Mouse (Mus musculus) left cerebral cortex, adult 18-20 months (tissue): ENCODE measurements around the gene Prss32. TPM values are rescaled to one million over a fixed set of nuclear protein-coding genes. Genes with fewer than 3 reads are reported as not detected.
A peak's percentile ranks its signal among the peaks of the same experiment; 100 is the strongest.

Experiments used
- DNase-seq, 2 experiments: peaks; one replicate each; pipeline ENCODE4 v3.0.0; 2021 to 2022; ENCODE audit warnings: low spot score in 2 of 2, mixed read lengths in 1 of 2
- long read RNA-seq, 2 experiments: library from polyadenylated mRNA; stranded (forward); transcript quantifications; one replicate each; pipeline ENCODE4 v2.0.0; 2021
- total RNA-seq, 2 experiments: library from RNA; stranded (reverse); gene quantifications; 2 replicates each; pipeline ENCODE4 v1.2.3; 2021

Gene Prss32
- not detected for total RNA-seq
- long read RNA-seq, experiment 1, result 0 reads
- long read RNA-seq, experiment 2, result 0 reads

DNA sequence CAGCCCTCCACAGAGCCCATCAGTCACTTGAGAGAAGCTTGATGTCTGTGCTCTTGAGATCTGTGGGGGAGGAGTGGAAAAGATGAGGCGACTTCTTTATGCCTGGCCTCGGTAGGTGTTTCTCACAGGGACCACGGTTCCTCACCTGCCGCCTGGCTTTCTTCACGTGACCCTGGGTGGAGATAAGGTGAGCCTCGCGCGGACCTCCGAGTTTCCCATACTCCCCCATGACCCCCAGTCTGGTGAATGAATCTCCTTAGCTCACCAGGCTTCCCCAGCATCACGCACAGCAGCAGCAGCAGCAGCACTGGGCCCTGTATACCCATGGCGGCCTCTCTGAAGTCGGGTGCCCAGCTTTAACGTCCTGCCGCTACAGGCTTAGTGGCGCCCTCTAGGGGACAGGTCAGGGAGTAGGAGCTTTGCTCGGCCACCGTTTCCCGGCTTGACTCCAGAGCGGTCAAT lies at the start of gene Prss32, which contains the start of gene Prss41:
Gene Prss32, plus strand, starts transcription at position 44 of the 462 bp plus-strand sequence.
Gene Prss41, minus strand, starts transcription at position 361 of the 462 bp plus-strand sequence.
- peak in 1 of 2 experiments; percentile 34 for DNase-seq

DNA sequence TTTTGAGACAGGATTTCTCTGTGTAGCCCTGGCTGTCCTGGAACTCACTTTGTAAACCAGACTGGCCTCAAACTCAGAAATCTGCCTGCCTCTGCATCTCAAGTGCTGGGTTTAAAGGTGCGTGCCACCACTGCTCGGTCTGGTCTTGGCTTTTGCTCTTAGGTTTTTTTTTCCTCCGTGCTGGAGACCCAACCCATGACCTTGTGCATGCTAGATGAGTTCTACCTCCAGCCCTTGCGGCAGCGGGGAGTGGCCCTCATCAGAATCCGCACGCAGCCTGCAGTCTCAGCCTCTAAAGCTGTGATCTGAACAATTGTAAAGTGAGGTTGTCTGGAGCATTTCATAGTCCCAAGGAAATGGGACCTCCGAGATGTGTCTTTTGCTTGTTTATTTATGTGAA lies 48.3 kb upstream of the Prss32 start:
- no peak for DNase-seq

- no peak for DNase-seq
Measured at GRCm38 (mm10) chr17:23797316-23797715, 46.3 kb upstream of the Prss32 start.

GRCm38 (mm10) chr17:23801627-23802026 lies 42.0 kb upstream of the Prss32 start:
- no peak for DNase-seq

DNA sequence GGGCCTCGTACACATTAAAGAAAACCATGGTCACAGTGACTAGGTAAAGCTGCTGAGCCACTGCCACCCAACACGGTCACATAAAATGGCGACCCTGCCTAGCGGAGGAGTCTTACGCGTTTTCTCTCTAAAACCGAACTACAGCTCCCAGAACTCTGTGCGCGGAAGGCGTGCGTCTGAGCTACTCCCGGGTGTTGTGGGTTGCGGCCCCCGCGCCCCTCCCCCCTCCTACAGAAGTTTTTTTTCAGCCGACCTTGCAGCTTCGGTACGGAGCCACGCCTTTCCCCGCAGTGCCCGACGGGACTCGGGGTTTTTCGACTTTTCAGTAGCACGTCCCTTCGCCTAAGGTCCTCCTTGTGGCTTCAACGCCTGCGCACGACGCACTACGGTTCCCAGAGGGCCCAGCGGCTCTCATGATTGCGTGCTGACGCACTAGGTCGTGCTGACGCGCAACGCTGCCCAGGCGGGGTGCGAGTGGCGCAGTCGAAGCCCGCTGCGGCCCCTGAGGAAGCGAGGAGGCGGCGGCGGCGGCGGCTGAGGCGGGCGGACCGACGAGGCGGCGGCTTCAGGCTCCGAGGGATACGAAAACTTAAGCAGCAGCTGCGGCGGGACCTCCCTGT lies 40.8 kb upstream of the Prss32 start:
- peak; percentile 98 to 99 for DNase-seq

DNA sequence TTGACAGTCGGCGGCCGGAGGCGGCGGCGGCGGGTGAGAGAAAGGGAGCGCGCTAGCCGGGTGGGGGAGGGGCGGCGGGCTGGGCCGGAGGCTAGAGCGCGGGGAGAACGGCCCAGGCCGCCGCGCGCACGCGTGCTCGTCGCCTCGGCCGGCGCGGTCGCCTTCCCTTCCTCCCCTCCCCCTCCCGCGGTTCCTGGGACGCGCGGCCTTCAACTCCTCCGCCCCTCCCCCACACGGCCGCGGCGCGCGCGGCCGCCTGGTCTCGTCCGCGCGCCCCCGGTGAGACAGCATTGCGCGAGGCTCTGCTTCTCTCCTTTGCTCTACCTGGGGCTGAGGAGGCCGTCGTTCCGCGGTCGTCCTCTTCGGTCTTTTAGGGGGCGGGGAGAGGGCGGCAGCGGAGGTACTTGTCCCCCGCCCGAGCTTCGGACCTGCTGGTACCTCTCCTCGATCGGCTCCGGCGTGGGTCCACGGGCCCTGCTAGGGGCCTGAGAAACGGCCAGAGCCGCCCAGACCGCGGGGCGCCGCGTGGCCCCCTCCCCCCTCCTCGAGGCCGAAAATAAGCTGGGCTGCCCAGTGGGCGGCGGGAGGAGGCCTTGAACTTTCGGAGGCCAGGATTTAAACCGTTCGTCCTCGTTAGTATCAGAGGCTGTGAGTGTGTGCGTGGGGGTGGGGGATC lies 40.2 kb upstream of the Prss32 start:
- peak; percentile 68 to 71 for DNase-seq

GRCm38 (mm10) chr17:23804426-23805085 lies 39.1 kb upstream of the Prss32 start:
- DNase-seq, result no peak

DNA sequence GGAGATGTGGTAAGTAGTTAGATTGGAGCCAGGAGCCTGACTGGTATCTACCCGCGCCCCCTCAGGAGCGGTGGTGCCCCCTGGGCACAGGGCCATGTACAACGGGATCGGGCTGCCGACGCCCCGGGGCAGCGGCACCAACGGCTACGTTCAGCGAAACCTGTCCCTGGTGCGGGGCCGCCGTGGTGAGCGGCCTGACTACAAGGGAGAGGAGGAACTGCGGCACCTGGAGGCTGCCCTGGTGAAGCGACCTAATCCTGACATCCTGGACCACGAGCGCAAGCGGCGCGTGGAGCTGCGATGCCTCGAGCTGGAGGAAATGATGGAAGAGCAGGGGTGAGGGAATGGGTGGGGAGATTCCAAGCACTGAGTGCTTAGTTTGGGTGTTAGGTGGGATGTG lies 36.8 kb upstream of the Prss32 start:
- DNase-seq, result peak in 1 of 2 experiments; percentile 34

GRCm38 (mm10) chr17:23807918-23808317 lies 35.7 kb upstream of the Prss32 start:
- no peak for DNase-seq

DNA sequence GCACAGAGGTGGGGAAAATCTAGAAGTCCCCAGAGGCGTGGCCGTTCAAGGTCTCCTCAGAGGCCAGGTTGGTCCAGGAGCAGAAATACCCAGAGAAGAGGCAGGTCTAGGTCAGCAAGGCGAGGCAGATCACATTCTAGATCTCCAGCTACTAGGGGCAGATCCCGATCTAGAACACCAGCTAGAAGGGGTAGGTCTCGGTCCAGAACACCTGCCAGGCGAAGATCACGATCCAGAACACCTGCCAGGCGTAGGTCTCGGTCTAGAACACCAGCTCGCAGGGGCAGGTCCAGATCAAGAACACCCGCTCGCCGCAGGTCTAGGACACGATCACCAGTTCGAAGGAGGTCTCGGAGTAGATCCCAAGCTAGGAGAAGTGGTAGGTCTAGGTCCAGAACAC lies 28.0 kb upstream of the Prss32 start:
- no peak for DNase-seq

- no peak for DNase-seq
Measured at GRCm38 (mm10) chr17:23818579-23818978, 25.1 kb upstream of the Prss32 start.

- DNase-seq, result no peak
Measured at GRCm38 (mm10) chr17:23819235-23819634, 24.4 kb upstream of the Prss32 start.

GRCm38 (mm10) chr17:23820731-23821130 lies 22.9 kb upstream of the Prss32 start:
- no peak for DNase-seq

DNA sequence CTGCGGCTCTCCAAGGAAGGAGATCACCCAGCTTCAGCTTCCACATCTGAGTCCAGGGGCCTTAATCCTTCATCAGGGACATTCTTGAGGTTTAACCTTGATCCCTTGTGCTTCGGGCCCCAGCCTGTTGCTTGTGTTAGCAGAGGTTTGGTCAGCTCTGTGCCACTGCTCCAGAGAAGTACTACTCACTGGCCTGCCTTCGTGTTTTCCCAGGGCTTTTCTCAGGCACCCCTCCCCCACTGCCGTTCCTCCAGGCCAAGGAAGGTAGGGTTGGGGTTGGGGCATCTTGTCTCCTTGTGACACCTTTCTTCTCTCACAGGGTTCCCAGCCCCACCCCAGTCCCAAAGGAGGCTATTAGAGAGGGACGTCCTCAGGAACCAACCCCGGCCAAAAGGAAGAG lies 21.6 kb upstream of the Prss32 start:
- no peak for DNase-seq

GRCm38 (mm10) chr17:23823018-23823417 lies 20.6 kb upstream of the Prss32 start:
- DNase-seq, result no peak

DNA sequence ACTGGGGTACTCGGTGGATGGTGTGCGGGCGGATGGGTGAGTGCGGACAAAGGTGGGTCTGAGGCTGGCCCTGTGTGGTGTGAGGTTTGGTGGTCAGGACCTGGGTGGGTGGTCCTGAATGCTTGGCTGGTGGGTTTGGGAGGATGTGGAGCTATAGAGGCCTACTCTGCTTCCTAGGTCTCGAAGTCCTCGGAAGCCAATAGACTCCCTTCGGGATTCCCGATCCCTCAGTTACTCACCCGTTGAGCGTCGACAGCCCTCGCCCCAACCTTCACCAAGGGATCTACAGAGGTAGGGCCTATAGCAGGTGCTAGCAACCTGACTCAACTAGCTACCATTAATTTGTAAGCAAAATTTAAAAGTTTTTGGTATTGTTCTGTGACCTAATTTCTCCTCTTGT lies 20.0 kb upstream of the Prss32 start:
- no peak for DNase-seq

DNA sequence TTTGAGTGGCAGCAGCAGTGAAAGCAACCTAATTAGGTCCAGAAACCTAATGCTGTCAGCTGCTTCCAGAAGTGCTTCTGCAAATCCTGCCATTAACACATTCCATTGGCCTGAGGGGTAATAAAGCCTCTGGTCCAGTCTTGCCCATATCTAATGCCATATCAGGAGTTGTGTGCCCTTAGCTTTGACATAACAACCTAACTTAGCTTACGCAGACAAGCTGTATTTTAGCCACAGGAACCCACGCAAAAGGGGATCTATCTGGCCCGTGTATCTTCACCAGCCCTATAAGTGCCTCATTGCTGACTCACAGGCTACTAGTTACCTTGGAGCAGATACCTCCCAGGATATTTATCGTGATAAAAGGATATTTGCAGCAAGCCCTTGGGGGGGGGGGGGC lies 18.1 kb upstream of the Prss32 start:
- DNase-seq, result no peak

DNA sequence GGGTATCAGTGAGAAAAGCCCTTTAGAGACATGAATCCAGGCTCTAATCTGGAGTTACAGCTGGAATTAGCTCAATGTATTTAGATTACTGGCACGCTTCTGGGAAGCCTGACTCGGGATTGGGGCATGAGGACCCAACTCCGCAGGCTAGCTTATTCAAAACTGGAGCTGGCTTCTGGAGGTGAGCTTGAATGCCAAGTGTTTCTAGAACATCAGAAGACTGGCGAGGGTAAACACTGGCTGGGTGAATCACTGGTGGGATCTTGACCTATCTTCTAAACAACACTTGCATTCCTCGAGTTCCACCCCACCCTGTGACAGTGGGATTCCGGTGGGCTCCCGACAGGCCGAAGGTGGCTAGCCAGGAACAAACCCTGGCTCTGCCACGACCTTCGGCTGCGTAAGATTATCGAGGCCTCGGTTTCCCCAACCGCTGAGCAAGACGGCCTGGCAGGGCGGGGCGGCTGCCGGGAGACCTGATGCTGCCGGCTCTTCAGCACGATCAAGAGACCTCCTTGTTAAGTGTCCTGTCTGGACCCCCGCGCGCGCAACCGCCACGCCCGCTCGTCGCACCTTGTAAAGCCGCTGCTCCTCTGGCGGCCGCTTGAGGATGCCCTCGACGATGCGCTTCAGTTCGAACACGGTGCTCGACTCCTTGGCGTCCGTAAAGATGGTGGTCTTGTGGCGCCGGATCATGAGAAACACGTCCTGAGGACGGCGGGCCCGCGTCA lies 15.2 kb upstream of the Prss32 start:
- peak; percentile 50 to 54 for DNase-seq

- DNase-seq, result peak; percentile 81 to 86
Measured at GRCm38 (mm10) chr17:23829064-23829619, 14.5 kb upstream of the Prss32 start, which contains the start of gene Elob. Gene Elob (minus strand): TSS chr17:23829136.

DNA sequence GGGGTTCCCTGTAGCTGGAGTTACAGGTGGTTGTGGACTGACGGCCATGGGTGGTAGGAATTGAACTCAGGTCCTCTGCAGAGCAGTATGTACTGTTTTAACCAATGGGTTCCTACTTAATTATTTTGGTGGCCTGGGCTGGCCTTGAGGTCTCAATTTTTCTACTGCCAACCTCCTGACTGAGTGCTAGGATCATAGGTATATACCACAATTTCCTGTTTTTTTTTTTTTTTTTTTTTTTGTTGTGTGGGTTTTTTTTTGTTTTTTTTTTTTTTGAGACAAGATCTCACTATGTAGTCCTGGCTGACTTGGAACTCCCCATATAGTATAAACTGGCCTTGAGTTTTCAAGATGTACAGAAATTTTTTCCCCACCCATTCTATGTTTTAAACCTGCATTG lies 12.5 kb upstream of the Prss32 start:
- DNase-seq, result no peak

- no peak for DNase-seq
Measured at GRCm38 (mm10) chr17:23836006-23836575, 7.6 kb upstream of the Prss32 start, which contains the start of gene Prss33. Gene Prss33 (minus strand): TSS chr17:23836056.
